Mouse (Mus musculus) heart, embryonic 15.5 days (tissue): ENCODE measurements at regions not wholly inside any gene's neighbourhood (a gene's known extent, or its start where the extent isn't known, plus 50 kb on each side); places are given as distances from the start of the nearest gene placed in this dataset.

Experiments
- ATAC-seq: fragments of 200-750 bp; cut with Nextera tagmentation; replicated peaks from 2 replicates; pipeline ENCODE4 v1.8.0; 2017; ENCODE audit warnings: low read depth, moderate TSS enrichment; ENCODE audit not compliant: insufficient number of reproducible peaks, insufficient read depth, low FRiP score
- H3K27ac ChIP-seq: fragments of 300-500 bp; sonication (generic); 2 replicates; pipeline ENCODE4 v1.5.1; 2015; ENCODE audit warnings: mild to moderate bottlenecking, inconsistent platforms
- H3K27me3 ChIP-seq: fragments of 300-500 bp; sonication (generic); 2 replicates; pipeline ENCODE4 v1.6.1; 2015; ENCODE audit warnings: inconsistent platforms
- H3K36me3 ChIP-seq: fragments of 300-500 bp; sonication (generic); 2 replicates; pipeline ENCODE4 v1.6.1; 2015; ENCODE audit warnings: mild to moderate bottlenecking, inconsistent platforms
- H3K4me1 ChIP-seq: fragments of 300-500 bp; sonication (generic); replicated peaks from 2 replicates; pipeline ENCODE4 v1.6.1; 2015; ENCODE audit warnings: inconsistent platforms
- H3K4me2 ChIP-seq: fragments of 300-500 bp; sonication (generic); 2 replicates; pipeline ENCODE4 v1.6.1; 2015; ENCODE audit warnings: inconsistent platforms, mild to moderate bottlenecking, moderate library complexity
- H3K4me3 ChIP-seq: fragments of 300-500 bp; sonication (generic); 2 replicates; pipeline ENCODE4 v1.5.1; 2015; ENCODE audit warnings: mild to moderate bottlenecking, inconsistent platforms
- H3K9ac ChIP-seq: fragments of 300-500 bp; sonication (generic); 2 replicates; pipeline ENCODE4 v1.6.1; 2015; ENCODE audit warnings: mild to moderate bottlenecking, inconsistent platforms
- H3K9me3 ChIP-seq: fragments of 300-500 bp; sonication (generic); replicated peaks from 2 replicates; pipeline ENCODE4 v1.6.1; 2016; ENCODE audit warnings: inconsistent platforms
- WGBS: fragments of 180-500 bp; shearing (Covaris S2); methylation state at CpG from one replicate; pipeline ENCODE4 v1.1.7; 2015; ENCODE audit warnings: mixed read lengths; 5-methylcytosine and 5-hydroxymethylcytosine counted together

DNA sequence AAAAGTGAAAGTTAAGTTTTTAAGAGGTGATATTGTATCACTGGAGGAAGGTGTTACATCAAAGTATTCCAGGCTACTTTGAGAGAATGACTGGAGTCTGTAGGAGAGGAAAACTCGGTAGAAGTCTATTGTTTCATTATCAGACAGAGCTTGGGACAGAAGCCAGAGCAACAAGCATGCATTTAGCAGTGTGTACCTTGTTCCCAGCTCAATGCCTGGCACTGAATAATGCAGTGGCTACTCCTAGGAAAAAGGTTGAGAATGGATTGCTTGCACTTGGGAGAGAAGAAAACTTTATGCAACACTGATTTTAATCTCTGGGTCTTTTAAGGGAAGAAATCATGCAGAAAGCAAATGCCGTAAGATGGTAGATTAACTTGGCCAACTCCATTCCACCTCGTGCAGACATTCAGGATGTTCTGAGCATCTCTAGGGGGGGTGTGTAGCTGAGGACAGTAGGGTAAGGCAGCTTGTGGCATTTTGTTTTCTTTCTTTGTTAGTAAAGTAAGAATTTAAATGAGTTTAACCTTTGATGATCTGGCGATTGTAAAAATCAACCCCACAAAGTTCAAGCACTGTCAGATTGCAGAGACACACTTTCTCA is 138.5 kb upstream of the Astn2 start:
- Histone ChIP-seq H3K9me3 (no peaks in the 10 kb centered on the region), H3K4me3 (no peak overlapping the region), H3K4me1 (peaks cover 9% of the 10 kb centered on the region), H3K4me2 (no peak overlapping the region), H3K9ac (no peak overlapping the region), H3K36me3 (no peaks in the 10 kb centered on the region), H3K27ac (no peak overlapping the region), H3K27me3 (no peaks in the 10 kb centered on the region)
- ATAC-seq = no peak
- 52% methylated on average over 4 of the region's 4 CpGs for WGBS

GRCm38 (mm10) chr4:66524456-66524855 is 120.0 kb upstream of the Astn2 start:
- ATAC-seq = no peak
- no peaks in the 10 kb centered on the region for H3K36me3 ChIP-seq
- no peak overlapping the region for H3K4me3 ChIP-seq
- 75% methylated on average over 5 of the region's 5 CpGs for WGBS
- no peak overlapping the region for H3K9ac ChIP-seq
- no peaks in the 10 kb centered on the region for H3K27me3 ChIP-seq
- no peak overlapping the region for H3K4me2 ChIP-seq
- no peaks in the 10 kb centered on the region for H3K9me3 ChIP-seq
- 0 out of 2 replicates have a peak, but pooled peaks cover 2% of the 10 kb centered on the region for H3K4me1 ChIP-seq
- no peak overlapping the region for H3K27ac ChIP-seq

DNA sequence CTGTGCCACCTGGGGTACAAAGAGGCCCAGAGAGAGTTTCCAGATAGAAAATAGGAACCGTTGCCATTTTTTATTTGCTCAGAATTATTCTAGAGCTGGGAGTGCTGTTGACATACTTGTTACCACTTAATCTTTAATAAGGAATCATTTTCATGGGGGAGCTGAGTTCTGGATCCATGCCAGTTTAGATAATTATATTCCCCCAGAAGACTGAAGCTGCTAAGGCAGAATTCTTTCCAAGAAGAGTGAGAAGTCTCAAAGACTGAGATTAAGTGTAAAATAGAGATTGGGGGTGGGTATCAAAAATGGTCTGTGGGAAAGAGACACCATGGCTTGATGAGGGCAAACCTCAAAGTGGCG is 119.5 kb upstream of the Astn2 start:
- no peak for ATAC-seq
- Histone ChIP-seq H3K4me1 (0 out of 2 replicates have a peak, but pooled peaks cover 2% of the 10 kb centered on the region), H3K27ac (no peak overlapping the region), H3K4me3 (no peak overlapping the region), H3K36me3 (no peaks in the 10 kb centered on the region), H3K9ac (no peak overlapping the region), H3K9me3 (no peaks in the 10 kb centered on the region), H3K4me2 (no peak overlapping the region), H3K27me3 (no peaks in the 10 kb centered on the region)
- 75% methylated on average over 2 of the region's 2 CpGs for WGBS

DNA sequence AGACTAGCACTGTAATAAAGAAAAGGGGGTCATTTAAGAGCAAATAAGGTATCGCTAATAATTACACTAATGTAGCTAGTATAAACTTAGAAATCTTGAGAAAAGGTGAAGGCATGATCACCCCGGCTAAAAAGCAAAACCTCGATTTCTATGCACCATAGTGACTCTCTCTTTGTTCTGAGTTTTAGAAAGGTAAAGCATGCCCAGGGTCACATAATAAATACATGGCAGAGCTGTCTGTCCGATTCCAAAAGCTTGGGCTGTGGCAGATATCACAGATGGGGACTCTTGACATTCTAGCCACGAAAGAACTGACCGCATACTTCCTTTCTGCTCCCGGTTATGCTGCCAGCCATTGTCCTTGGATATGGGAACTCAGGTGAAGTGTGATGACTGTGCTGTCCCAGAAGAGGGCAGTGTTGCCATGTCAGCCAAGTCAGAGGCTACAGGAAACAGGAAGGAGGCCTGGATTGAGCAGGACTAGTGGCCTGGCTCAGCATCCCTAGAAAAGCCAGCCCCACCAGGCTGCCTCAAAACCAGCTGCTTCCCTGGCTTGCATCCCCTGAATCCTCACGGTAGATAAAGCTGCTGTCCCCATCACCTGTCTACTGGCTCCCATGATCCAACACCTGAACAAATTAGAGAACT is 119.0 kb upstream of the Astn2 start:
- 0 out of 2 replicates have a peak, but pooled peaks have one; percentile 55 for ATAC-seq
- 41% methylated on average over 8 of the region's 8 CpGs for WGBS
- no peak overlapping the region for H3K9ac ChIP-seq

DNA sequence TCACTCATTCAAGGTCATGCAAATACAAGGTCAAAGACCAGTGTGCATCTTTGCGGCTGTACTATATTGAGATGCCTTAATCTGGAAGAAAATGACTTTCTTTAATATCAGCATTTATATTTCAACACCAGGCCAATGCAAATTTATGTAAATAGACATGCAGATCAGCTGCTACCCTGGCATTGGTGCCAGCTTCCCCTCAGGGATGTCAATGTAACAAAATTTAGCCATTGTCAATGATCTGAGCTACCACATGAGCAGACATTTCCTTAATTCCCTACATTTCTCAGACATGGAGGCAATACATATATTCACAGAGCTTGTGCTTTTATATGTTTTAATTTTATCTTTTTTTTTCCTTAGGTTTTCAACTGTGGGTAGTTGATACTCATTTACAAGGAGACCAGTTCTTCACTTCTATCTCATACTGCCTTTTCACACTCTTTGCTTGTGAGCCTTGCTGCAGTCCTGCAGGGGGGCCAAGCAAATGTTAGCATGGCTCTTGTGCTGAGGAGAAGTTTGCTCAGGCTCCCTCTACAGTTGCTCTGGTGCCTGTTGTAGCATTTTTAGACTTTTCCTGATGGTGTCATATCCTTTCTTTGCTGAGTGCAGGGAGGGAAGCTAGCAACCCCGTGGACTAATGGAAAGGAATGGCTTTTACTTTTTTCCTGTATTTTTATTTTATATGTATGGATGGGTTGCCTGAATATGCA is 117.8 kb upstream of the Astn2 start:
- 51% methylated on average over 2 of the region's 2 CpGs for WGBS

More for the DNA sequence above, 119.0 kb upstream of the Astn2 start:
- H3K27ac ChIP-seq = no peak overlapping the region
- H3K4me3 ChIP-seq = no peak overlapping the region
- H3K4me1 ChIP-seq = 0 out of 2 replicates have a peak, but pooled peaks cover 2% of the 10 kb centered on the region
- H3K36me3 ChIP-seq = no peaks in the 10 kb centered on the region
- no peaks in the 10 kb centered on the region for H3K9me3 ChIP-seq
- H3K4me2 ChIP-seq = no peak overlapping the region
- no peaks in the 10 kb centered on the region for H3K27me3 ChIP-seq

GRCm38 (mm10) chr4:66520796-66521195 is 116.4 kb upstream of the Astn2 start:
- no peak overlapping the region for H3K27ac ChIP-seq
- no peaks in the 10 kb centered on the region for H3K9me3 ChIP-seq
- H3K4me2 ChIP-seq = no peak overlapping the region
- no peaks in the 10 kb centered on the region for H3K36me3 ChIP-seq
- no peak for ATAC-seq
- no peak overlapping the region for H3K4me3 ChIP-seq
- no peaks in the 10 kb centered on the region for H3K27me3 ChIP-seq
- H3K9ac ChIP-seq = no peak overlapping the region
- 73% methylated on average over 3 of the region's 3 CpGs for WGBS
- H3K4me1 ChIP-seq = 0 out of 2 replicates have a peak, but pooled peaks cover 2% of the 10 kb centered on the region

More for the DNA sequence above, 117.8 kb upstream of the Astn2 start:
- Histone ChIP-seq H3K27ac (no peak overlapping the region), H3K9ac (no peak overlapping the region), H3K9me3 (no peaks in the 10 kb centered on the region), H3K4me1 (0 out of 2 replicates have a peak, but pooled peaks cover 2% of the 10 kb centered on the region), H3K27me3 (no peaks in the 10 kb centered on the region), H3K36me3 (no peaks in the 10 kb centered on the region), H3K4me2 (no peak overlapping the region), H3K4me3 (no peak overlapping the region)
- ATAC-seq = no peak

DNA sequence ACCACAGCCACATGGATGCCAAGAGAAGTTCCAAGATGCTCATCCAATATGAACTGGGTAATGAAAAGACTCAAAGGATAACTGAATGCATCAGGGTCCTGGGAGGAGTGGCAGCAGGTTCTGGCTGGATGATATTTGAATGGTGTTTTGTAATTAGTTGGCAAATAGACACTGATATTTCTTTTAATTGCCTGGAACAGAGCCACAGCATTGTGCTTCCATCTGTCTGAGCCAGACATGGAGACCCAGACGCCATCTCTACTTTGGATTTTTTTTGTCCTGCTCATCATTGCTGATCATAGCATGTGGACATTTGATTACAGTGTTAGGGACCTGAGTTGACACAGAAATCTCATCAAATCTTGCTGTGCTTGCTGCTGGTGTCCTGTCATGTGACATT is 111.4 kb upstream of the Astn2 start:
- WGBS = 79% methylated on average over 1 of the region's 1 CpGs
- ATAC-seq = no peak
- Histone ChIP-seq H3K4me2 (no peak overlapping the region), H3K9me3 (no peaks in the 10 kb centered on the region), H3K27me3 (no peaks in the 10 kb centered on the region), H3K36me3 (no peaks in the 10 kb centered on the region), H3K4me3 (no peak overlapping the region), H3K4me1 (no peaks in the 10 kb centered on the region), H3K9ac (no peak overlapping the region), H3K27ac (no peak overlapping the region)

DNA sequence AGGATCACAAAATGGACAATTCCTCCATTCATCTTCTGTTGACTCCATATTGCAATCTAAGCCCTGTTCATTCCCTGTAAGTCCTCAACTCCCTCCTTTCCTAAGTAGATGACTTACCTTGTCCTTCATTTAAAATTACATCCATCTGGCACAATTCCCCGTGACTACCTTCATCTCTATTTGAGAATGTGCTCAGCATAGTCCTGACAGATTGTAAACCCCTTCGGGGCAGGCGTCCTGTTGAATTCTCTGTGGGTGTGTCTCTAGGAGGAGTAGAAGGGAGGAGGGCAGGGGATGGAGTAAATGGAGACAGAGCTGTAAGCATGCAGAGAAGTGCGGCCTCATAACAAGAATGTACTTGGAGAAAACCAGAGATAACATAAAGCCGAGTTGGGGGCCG is 79.1 kb upstream of the Astn2 start:
- no peak for ATAC-seq
- no peaks in the 10 kb centered on the region for H3K27me3 ChIP-seq
- H3K4me1 ChIP-seq = peaks cover 11% of the 10 kb centered on the region; the same call in 1 of the 2 replicates
- no peak overlapping the region for H3K4me2 ChIP-seq
- whole genome bisulfite sequencing = 58% methylated on average over 6 of the region's 6 CpGs
- H3K9ac ChIP-seq = no peak overlapping the region
- H3K36me3 ChIP-seq = no peaks in the 10 kb centered on the region
- peak overlapping the region; percentile 51; the same call in 1 of the 2 replicates for H3K27ac ChIP-seq
- H3K4me3 ChIP-seq = no peak overlapping the region
- no peaks in the 10 kb centered on the region for H3K9me3 ChIP-seq

DNA sequence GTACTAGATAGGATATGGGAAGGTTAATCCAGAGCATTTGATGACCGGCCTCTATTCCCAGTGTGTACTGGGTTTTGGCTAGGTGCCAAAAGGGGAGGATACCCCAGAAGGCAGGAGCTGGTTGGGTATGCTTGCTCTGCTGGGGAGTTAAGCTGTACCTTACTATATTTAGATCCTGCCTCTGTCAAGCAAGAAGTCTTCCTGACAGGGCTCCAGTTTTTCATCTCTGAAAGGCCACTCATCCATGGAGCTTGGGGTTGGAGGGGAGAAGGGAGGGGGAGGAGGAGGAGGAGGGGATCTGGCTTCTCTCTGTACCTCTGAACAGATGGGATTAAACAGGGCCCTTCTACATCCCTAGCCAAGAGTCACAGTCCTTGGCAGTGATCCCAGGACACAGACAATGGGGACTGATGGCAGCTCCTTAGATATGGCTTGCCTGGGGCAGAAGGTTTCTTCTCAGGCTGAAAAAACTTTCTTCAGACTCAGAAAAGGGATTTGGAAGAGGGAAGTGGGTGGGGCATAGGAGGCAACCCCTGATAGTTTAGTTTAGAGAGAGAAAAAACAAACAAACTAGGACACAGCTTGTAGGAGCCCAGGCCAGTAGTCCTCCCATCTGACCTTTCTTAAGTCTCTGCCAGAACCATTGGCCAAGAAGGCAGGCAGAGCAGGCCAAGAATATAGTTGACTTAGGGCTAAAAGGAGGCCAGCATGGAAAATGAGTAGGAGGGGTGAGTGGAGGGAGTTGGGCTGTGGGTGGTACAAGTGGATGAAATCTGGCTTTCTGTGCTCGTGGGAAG is 78.3 kb upstream of the Astn2 start:
- peak; percentile 91 for ATAC-seq
- Histone ChIP-seq H3K9ac (no peak overlapping the region), H3K27me3 (no peaks in the 10 kb centered on the region), H3K4me3 (no peak overlapping the region), H3K4me2 (no peak overlapping the region), H3K4me1 (peaks cover 11% of the 10 kb centered on the region; the same call in 1 of the 2 replicates), H3K36me3 (no peaks in the 10 kb centered on the region), H3K9me3 (no peaks in the 10 kb centered on the region), H3K27ac (peak overlapping the region; percentile 51)
- WGBS = 25% methylated on average over 2 of the region's 2 CpGs

DNA sequence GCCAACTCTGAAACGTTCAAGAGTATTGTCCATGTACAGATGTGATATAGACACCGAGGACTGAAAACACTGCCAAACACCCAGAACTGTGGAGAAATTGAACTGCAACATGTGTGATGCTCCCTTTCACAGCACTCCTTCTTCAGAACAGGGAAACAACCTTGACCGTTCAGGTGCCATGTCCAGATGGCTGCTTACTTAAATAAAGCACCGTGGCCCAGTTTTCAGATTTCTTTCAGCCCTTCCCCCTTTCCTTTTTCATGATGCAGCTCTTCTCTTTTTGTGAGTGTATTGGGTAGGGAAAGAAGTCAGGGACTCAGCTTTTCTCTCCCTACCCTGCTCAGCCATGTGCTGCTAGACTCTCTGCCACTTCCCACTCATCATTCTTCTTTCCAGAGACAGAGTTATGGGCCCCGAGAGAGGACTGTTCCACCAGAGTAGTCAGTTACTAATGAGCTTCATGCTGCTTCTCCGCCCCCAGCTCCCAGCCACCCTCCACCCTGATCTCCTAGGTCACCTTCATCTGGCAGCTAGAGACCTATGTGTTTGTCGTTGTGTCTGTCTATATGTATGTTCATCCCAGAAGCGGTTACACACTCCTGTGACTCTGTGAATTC is 74.3 kb upstream of the Astn2 start:
- H3K27ac ChIP-seq = no peak overlapping the region

More for the DNA sequence above, 74.3 kb upstream of the Astn2 start:
- no peak overlapping the region for H3K9ac ChIP-seq
- H3K27me3 ChIP-seq = no peaks in the 10 kb centered on the region
- WGBS = 71% methylated on average over 8 of the region's 8 CpGs
- no peak overlapping the region for H3K4me2 ChIP-seq
- H3K9me3 ChIP-seq = no peaks in the 10 kb centered on the region
- peaks cover 11% of the 10 kb centered on the region; the same call in 1 of the 2 replicates for H3K4me1 ChIP-seq
- no peak for ATAC-seq
- H3K4me3 ChIP-seq = no peak overlapping the region
- H3K36me3 ChIP-seq = no peaks in the 10 kb centered on the region
